Mouse (Mus musculus) MN1 (cell line): ENCODE measurements at regions not wholly inside any gene's neighbourhood (a gene's known extent, or its start where the extent isn't known, plus 50 kb on each side); places are given as distances from the start of the nearest gene placed in this dataset.

Experiments used
- DNase-seq: peaks from one replicate; pipeline ENCODE4 v3.0.0-alpha.2; 2016; ENCODE audit warnings: low spot score

DNA sequence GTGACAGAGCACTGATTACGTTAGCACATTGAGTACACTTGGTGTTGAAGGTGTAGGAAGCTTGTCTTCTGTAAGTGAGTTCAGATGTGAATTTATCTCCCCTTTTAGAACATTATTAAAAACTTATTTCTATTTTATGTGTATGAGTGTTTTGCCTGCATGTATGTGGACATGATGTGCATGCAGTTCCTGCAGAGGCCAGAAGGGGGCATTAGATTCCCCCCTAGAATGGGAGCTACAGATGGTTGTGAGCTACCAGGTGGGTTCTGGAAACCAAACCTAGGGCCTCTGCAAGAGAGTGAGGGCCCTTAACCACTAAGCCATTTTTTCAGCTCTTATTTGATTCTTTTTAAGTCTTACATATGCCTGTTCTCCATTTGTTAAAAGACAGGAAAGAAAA lies 160.0 kb upstream of the Gjb5 start:
- DNase-seq = no peak

DNA sequence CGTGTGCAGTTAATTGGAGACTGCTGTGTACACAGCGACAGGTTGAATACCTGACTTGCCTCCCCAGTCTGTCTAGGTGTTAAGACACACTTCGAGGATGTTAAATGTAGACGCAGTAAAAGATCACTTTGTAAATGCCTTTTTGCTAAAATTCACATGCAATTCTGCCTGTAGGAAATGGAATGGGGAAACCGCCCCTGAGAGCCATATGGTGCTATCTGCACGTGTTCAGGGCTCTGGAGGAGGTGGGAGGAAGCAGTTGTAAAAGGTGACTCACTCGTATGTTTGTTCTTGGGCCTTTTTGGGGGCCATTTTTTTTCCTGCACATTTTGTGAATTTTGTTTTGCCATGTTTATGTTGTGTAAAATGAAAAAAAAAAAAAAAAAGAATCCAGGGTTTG lies 159.6 kb upstream of the Gjb5 start:
- no peak for DNase-seq

DNA sequence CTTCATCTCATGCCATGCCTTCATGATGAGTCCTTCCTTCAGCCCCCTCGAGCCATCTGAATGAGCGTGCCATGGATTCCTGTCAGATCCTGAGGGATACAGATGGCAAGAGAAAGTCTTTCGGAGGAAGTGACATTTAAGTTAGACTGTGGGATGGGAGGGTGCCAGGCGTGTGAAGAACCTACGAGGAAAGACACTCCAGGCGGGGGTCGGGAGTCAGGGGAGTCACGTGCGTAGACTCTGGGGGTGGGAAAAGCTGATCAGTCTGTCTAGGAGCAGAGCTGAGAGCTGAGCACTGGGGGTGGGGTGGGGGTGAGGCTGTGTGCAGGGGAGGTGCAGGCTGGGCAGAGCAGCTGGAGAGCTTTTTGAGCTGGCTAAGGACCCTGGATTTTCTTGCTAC lies 152.0 kb upstream of the Gjb5 start:
- DNase-seq = no peak

GRCm38 (mm10) chr4:127502621-127503020 lies 144.6 kb upstream of the Gjb5 start:
- DNase-seq = no peak

- no peak for DNase-seq
These were observed 143.9 kb upstream of the Gjb5 start for GRCm38 (mm10) chr4:127501881-127502280.

GRCm38 (mm10) chr4:127487016-127487780 lies 129.2 kb upstream of the Gjb5 start:
- DNase-seq = no peak

GRCm38 (mm10) chr4:127485238-127485637 lies 127.3 kb upstream of the Gjb5 start:
- no peak for DNase-seq

DNA sequence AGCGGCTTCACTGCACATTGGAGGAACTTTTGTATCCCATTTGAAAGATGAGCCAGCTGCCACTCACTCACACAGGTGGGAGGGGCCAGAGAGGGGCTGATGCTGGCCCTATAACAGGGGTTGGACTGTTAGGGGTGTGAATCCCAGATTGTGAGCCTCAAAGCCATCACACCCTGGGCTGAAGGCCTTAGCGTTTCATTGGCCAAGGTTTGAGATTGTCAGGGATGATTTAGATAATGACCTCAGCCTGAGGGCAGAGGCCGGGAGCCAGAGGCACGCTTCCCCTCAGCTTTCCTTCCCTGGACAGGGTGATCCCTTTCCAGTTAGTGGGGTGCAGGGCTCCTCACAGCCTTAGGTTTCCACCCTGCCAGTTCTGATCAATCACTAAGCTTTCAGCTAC lies 124.5 kb upstream of the Gjb5 start:
- no peak for DNase-seq

DNA sequence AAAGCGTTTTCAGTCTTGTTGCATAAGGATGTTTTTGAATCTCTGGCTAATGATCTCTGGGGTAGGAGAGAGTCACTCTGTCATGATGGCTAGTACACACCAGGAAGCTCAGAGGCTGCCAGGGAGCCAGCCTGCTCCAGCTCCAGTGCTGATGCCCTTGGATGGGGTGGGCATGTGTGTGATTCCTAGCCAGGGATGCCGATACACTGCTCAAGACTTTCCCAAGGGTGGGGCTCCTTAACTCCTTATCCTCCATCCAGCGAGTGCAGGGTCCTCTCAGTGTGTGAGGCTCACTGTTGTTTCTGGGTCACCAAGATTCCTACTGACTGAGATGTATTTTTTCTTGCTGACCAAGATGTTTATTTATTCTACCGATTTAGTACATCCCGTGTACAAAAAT lies 122.4 kb upstream of the Gjb5 start:
- DNase-seq = peak; percentile 9

DNA sequence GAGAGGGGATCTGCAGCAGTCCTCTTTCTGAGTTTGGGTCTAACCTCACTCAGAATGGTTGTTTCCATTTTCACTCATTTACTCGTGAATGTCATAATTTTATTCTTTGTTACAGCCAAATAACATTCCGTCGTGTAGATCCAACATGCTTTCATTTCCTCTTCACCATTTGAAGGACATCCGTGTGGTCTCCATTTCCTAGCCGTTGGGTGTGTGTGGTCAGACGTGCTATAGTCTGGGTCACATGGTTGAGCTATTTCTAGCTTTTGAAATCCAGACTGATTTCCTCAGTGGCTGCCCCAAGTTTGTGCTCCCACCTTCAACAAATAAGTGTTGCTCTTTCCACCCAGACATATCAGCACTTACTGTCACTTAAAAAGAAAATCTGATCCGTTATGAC lies 111.9 kb upstream of the Gjb5 start:
- no peak for DNase-seq

DNA sequence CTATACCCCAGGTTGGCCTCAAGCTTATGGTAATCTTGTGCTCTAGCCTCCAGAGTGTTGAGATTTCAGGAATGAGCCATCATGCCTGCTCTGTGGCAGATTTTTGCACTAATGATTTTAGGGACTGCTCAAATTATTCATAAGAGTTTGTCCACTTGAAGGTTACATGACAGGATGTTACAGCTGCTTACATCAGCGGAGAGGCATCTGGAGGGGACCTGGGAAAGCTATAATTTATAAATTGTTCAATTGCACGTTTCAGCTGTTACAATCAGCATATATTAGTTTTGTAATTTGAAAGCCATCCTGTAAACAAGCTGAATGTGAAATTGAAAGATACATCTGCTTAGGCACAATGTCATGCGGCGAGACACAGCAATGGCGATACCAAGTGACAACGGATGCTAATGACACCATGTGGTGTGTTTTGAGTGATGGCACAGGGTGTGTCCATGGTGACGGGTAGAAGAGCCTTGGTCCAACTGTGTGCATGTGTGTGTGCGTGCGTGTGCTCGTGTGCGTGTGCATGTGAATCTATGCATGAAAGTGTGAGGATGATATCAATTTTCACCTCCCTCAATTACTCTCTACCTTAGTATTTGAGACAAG lies 96.6 kb upstream of the Gjb5 start:
- DNase-seq = no peak

DNA sequence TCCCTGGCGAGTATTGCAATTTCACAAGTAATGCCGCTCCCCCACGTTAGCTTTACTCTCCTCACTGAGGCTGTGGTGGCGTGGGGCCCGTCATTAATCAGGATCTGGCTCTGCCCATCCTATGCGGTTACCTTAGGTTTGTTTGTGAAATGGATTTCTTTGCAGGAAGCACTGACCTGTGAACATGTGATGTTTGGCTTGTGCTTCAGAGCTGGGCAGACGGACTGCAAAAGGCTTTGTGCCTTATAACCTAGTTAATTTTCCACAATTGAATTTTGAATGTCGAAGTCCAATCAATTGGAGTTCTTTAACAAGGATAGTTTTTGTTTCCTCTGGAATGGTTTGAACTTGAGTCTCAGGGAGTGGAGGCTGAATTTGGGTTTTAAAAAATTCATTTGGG lies 94.1 kb upstream of the Gjb5 start:
- DNase-seq = no peak

DNA sequence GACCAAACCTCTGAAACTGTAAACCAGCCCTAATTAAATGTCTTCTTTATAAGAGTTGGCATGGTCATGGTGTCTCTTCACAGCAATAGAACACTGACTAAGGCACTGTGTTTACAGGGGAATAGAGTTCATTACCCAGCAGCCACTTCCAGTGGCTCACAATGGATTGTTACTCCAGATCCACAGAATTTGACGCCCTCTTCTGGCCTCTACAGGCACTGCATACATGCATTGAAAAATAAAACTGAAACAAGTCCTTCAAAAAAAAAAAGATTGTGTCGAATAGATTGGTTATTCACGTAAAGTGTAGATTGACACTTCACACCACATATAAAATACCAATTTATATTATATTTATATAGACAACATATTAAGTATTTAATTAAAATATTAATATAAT lies 87.3 kb upstream of the Gjb5 start:
- DNase-seq = no peak

DNA sequence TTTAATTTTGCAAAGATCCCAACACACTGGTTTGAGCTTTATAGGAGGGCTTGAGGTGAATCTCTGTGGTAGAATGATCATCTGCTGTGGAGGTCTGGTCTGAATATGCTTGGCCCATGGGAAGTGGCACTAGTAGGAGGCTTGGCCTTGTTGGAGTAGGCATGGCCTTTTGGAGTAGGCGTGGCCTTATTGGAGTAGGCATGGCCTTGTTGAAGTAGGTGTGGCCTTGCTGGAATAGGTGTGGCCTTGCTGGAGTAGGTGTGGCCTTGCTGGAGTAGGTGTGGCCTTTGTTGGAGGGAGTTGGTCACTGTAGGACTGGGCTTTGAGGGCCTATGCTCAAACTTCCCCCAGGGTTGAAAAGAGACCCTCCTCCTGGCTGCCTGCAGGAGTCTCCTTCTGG lies 86.1 kb upstream of the Gjb5 start:
- no peak for DNase-seq

DNA sequence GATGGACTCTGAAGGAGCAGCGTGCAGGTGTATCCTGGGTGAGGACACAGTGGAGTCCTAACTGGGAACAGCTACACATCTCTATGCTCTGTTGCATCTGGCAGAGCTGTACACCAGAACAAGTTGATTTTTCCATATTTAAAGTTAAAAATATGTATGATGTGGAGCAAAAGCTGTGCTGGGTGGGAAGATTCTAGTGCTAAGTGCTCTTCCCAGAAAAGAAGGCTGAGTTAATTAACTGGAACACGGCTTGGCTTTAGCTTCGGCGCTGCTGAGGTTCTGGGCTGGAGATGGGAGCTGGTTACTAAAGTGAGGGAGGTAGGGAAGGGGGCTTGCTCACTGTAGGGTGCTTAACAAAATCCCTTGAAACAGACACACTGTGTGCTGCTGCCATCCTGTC lies 84.0 kb upstream of the Gjb5 start:
- DNase-seq = no peak

DNA sequence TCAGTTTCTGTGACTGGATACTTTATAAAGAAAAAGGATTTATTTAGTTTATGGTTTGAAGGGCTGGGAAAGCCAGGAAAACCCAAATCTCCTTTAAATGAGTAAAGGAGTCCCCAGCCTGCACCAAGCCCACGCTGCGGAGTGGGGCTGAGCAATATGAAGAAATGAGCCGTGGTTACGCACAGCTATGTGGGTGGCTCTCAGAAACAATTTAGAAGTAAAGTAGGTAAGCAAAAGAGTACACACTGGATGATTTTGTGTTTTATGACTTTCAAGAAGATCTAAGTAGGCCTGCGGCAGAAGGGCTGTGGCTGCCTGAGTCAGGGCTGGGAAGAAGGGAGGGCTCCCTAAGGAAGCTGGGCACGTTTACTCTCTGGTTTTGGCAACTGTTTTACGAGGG lies 82.6 kb upstream of the Gjb5 start:
- DNase-seq = no peak

GRCm38 (mm10) chr4:127435076-127435475 lies 77.1 kb upstream of the Gjb5 start:
- DNase-seq = peak; percentile 50

DNA sequence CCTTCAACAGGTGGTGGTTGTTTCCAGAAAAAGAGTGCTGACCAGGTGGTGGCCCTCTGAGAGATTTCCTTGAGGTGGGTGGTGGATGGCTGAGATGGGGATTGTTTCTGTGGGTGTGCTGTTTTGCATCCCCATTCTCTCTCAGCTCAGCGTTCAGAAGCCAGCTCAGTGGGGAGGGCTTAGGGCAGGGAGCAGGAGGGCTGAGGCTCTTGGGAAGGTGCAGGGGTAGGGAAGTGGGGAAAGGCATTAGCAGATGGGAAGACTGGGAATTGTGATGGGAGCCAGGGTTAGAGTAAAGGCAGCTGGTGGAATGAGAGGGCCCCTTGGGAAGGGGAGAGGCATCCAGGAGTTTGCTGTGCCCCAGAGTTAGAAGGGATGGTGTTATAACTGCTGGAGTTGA lies 72.3 kb upstream of the Gjb5 start:
- DNase-seq = no peak

- no peak for DNase-seq
These were observed 71.8 kb upstream of the Gjb5 start for GRCm38 (mm10) chr4:127429748-127430147.

DNA sequence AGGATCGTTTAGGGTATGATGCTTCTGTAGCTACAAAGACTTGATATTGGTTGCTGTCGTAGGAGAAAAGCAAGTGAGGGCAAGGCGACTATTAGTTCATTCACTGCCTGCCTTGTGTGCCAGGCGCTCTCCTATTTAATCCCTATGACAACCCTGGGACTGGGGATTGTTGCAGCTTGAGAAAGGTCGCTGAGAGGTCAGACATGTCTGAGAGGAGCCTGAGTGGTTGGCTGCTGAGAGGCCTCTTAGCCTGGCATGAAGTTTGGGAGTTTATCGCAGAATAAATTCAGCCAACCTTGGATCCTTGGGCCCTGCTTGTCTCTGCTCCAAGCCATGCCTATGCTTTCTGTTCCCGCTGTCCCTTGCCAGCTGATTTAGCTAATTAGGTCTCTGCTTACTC lies 65.9 kb upstream of the Gjb5 start:
- no peak for DNase-seq

DNA sequence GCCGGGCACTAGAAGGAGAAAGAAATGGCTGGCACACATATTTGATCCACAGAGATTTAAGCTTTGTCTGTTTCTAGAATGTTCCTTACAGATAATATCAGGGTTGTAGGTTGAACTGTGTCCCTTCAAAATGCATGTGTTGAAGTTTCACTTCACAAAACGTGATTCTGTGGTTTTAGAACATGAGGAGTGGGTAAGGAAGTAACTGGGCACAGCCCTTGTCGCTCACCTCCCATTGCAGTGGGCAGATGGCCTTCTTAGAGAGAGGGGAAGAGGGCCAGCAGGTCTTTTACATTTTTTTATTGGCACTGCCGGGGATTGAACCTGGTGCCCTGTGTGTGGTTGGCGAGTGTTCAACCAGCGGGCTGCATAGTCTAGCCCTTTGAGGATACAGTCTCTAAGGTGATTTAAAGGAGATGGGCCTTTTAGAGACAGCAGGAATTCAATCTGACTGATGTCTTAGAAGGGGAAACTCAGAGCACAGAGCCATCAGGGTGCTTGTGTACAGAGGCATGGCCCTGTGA lies 64.0 kb upstream of the Gjb5 start:
- DNase-seq = no peak

GRCm38 (mm10) chr4:127421129-127421528 lies 63.1 kb upstream of the Gjb5 start:
- no peak for DNase-seq

GRCm38 (mm10) chr4:127419786-127420120 lies 61.8 kb upstream of the Gjb5 start:
- DNase-seq = no peak
